Mouse (Mus musculus): ENCODE data around the gene Amz1. TPM values are rescaled to one million over a fixed set of nuclear protein-coding genes. Genes with fewer than 3 reads are reported as not detected.

The Amz1 gene
- total and polyA plus RNA-seq, 2 experiments from 2014 or later = 0.08 to 0.94 TPM

- H3K27ac ChIP-seq (ENCODE audit: low read depth) = peak overlapping the region; percentile 53
- 0 out of 2 replicates have a peak, but pooled peaks cover 4% of the 10 kb centered on the region for H3K36me3 ChIP-seq (replicated peaks; ENCODE audit: control insufficient read depth, insufficient read depth, low read length)
- peak overlapping the region; percentile 78 for H3K4me2 ChIP-seq (ENCODE audit: low read depth, low read length)
- TF ChIP-seq CTCF (IDR thresholded peaks at IDR 0.05; ENCODE audit: low read depth) (no peak), EP300 (IDR thresholded peaks at IDR 0.05; ENCODE audit: low read depth) (no peak)
- H3K4me1 ChIP-seq (ENCODE audit: control insufficient read depth, insufficient read depth) = peaks cover 16% of the 10 kb centered on the region
- H3K4me3 ChIP-seq (ENCODE audit: low read depth, low read length) = peak overlapping the region; percentile 63
- ATAC-seq (ENCODE audit: insufficient read depth, low read depth) (no peak), DNase-seq (ENCODE audit: low spot score) (peak; percentile 29)
- no peaks in the 10 kb centered on the region for H3K27me3 ChIP-seq (ENCODE audit: control insufficient read depth, insufficient read depth, low read length)
- H3K9ac ChIP-seq (replicated peaks; ENCODE audit: low read depth, low read length) = peak overlapping the region; percentile 71
- under 1% methylated on average over 25 of the region's 25 CpGs for WGBS
- H3K9me3 ChIP-seq (replicated peaks; ENCODE audit: control insufficient read depth, low read length) = no peaks in the 10 kb centered on the region
Observed at GRCm38 (mm10) chr5:140701661-140702060, 22.3 kb upstream of the Amz1 start.

- WGBS = 0% methylated on average over 33 of the region's 33 CpGs
- ATAC-seq (ENCODE audit: insufficient read depth, low read depth) (peak; percentile 42), DNase-seq (ENCODE audit: low spot score) (peak; percentile 78)
- Histone ChIP-seq H3K9me3 (replicated peaks; ENCODE audit: control insufficient read depth, low read length) (no peaks in the 10 kb centered on the region), H3K4me2 (ENCODE audit: low read depth, low read length) (peak within 1 kb of the TSS; percentile 78), H3K9ac (replicated peaks; ENCODE audit: low read depth, low read length) (peak within 1 kb of the TSS; percentile 71), H3K27ac (ENCODE audit: low read depth) (peak within 1 kb of the TSS; percentile 53), H3K36me3 (replicated peaks; ENCODE audit: control insufficient read depth, insufficient read depth, low read length) (0 out of 2 replicates have a peak, but pooled peaks cover 1% of the 10 kb centered on the region), H3K27me3 (ENCODE audit: control insufficient read depth, insufficient read depth, low read length) (no peaks in the 10 kb centered on the region), H3K4me1 (ENCODE audit: control insufficient read depth, insufficient read depth) (peaks cover 16% of the 10 kb centered on the region), H3K4me3 (ENCODE audit: low read depth, low read length) (peak within 1 kb of the TSS; percentile 63)
- no peak for TF ChIP-seq CTCF (IDR thresholded peaks at IDR 0.05; ENCODE audit: low read depth)
- no peak for TF ChIP-seq EP300 (IDR thresholded peaks at IDR 0.05; ENCODE audit: low read depth)
Observed at GRCm38 (mm10) chr5:140702103-140702513, 21.8 kb upstream of the Amz1 start, which contains the start of gene Iqce. TSS of gene Iqce (minus strand) at chr5:140702378.

GRCm38 (mm10) chr5:140702618-140703175 lies 21.2 kb upstream of the Amz1 start:
- Histone ChIP-seq H3K9me3 (replicated peaks; ENCODE audit: control insufficient read depth, low read length) (no peaks in the 10 kb centered on the region), H3K9ac (replicated peaks; ENCODE audit: low read depth, low read length) (peak overlapping the region; percentile 71; the same call in 1 of the 2 replicates), H3K27me3 (ENCODE audit: control insufficient read depth, insufficient read depth, low read length) (no peaks in the 10 kb centered on the region), H3K27ac (ENCODE audit: low read depth) (peak overlapping the region; percentile 53), H3K4me2 (ENCODE audit: low read depth, low read length) (peak overlapping the region; percentile 78), H3K4me3 (ENCODE audit: low read depth, low read length) (peak overlapping the region; percentile 63), H3K36me3 (replicated peaks; ENCODE audit: control insufficient read depth, insufficient read depth, low read length) (0 out of 2 replicates have a peak, but pooled peaks cover 7% of the 10 kb centered on the region), H3K4me1 (ENCODE audit: control insufficient read depth, insufficient read depth) (peaks cover 16% of the 10 kb centered on the region)
- 60% methylated on average over 19 of the region's 19 CpGs for WGBS
- TF ChIP-seq EP300 (IDR thresholded peaks at IDR 0.05; ENCODE audit: low read depth) (no peak), CTCF (IDR thresholded peaks at IDR 0.05; ENCODE audit: low read depth) (no peak)
- DNase-seq (ENCODE audit: low spot score) (no peak), ATAC-seq (ENCODE audit: insufficient read depth, low read depth) (no peak)

GRCm38 (mm10) chr5:140703480-140704377 lies 20.2 kb upstream of the Amz1 start:
- H3K27ac ChIP-seq (ENCODE audit: low read depth) = peak overlapping the region; percentile 80
- H3K9ac ChIP-seq (replicated peaks; ENCODE audit: low read depth, low read length) = 0 out of 2 replicates have a peak overlapping the region, but pooled peaks have one; percentile 22
- ATAC-seq (ENCODE audit: insufficient read depth, low read depth) (no peak), DNase-seq (ENCODE audit: low spot score) (no peak)
- TF ChIP-seq EP300 (IDR thresholded peaks at IDR 0.05; ENCODE audit: low read depth) (peak; percentile 18; the same call in 1 of the 2 replicates), CTCF (IDR thresholded peaks at IDR 0.05; ENCODE audit: low read depth) (no peak)
- no peaks in the 10 kb centered on the region for H3K9me3 ChIP-seq (replicated peaks; ENCODE audit: control insufficient read depth, low read length)
- H3K27me3 ChIP-seq (ENCODE audit: control insufficient read depth, insufficient read depth, low read length) = no peaks in the 10 kb centered on the region
- peak overlapping the region; percentile 54 for H3K4me2 ChIP-seq (ENCODE audit: low read depth, low read length)
- peak overlapping the region; percentile 61 for H3K4me3 ChIP-seq (ENCODE audit: low read depth, low read length)
- H3K36me3 ChIP-seq (replicated peaks; ENCODE audit: control insufficient read depth, insufficient read depth, low read length) = 0 out of 2 replicates have a peak, but pooled peaks cover 12% of the 10 kb centered on the region
- 38% methylated on average over 16 of the region's 17 CpGs for WGBS
- H3K4me1 ChIP-seq (ENCODE audit: control insufficient read depth, insufficient read depth) = peaks cover 16% of the 10 kb centered on the region

GRCm38 (mm10) chr5:140704378-140705251 lies 19.3 kb upstream of the Amz1 start, which contains the start of gene Brat1:
TSS of gene Brat1 (plus strand) at chr5:140705011.
- TF ChIP-seq CTCF (IDR thresholded peaks at IDR 0.05; ENCODE audit: low read depth) (no peak), EP300 (IDR thresholded peaks at IDR 0.05; ENCODE audit: low read depth) (peak; percentile 13; the same call in 1 of the 2 replicates)
- Histone ChIP-seq H3K4me3 (ENCODE audit: low read depth, low read length) (peak within 1 kb of the TSS; percentile 61), H3K27me3 (ENCODE audit: control insufficient read depth, insufficient read depth, low read length) (no peaks in the 10 kb centered on the region), H3K27ac (ENCODE audit: low read depth) (peak within 1 kb of the TSS; percentile 80), H3K4me1 (ENCODE audit: control insufficient read depth, insufficient read depth) (peaks cover 16% of the 10 kb centered on the region), H3K36me3 (replicated peaks; ENCODE audit: control insufficient read depth, insufficient read depth, low read length) (peaks cover 12% of the 10 kb centered on the region; the same call in 1 of the 2 replicates), H3K9ac (replicated peaks; ENCODE audit: low read depth, low read length) (peak within 1 kb of the TSS; percentile 79), H3K9me3 (replicated peaks; ENCODE audit: control insufficient read depth, low read length) (no peaks in the 10 kb centered on the region), H3K4me2 (ENCODE audit: low read depth, low read length) (peak within 1 kb of the TSS; percentile 81)
- ATAC-seq (ENCODE audit: insufficient read depth, low read depth) = peak; percentile 93
- DNase-seq (ENCODE audit: low spot score) = peak; percentile 100
- WGBS = under 1% methylated on average over 68 of the region's 69 CpGs
